Mouse (Mus musculus) gastrocnemius, postnatal 4 days (tissue): ENCODE data around the gene 4930469K13Rik. TPM values are rescaled to one million over a fixed set of nuclear protein-coding genes. Genes with fewer than 3 reads are reported as not detected.
"Not testable (repeated sequence)": the region's sequence is repeated elsewhere in the genome, so short reads cannot be mapped to it uniquely, and the experiment has no call there.

Source experiments
- DNase-seq, 2 experiments: peaks; one replicate each; pipeline ENCODE4 v3.0.0; 2021 to 2022; ENCODE audit warnings: low spot score in 2 of 2, mixed read lengths in 2 of 2
- long read RNA-seq, 2 experiments: library from polyadenylated mRNA; stranded (forward); transcript quantifications; one replicate each; pipeline ENCODE4 v2.0.0; 2021
- total RNA-seq, 2 experiments: library from RNA; stranded (reverse); gene quantifications; 2 replicates each; pipeline ENCODE4 v1.2.3; 2021

Gene 4930469K13Rik
- total RNA-seq: not detected
- long read RNA-seq, experiment 1, partial matches to known transcripts: 0 of 1 reads
- long read RNA-seq, experiment 1, other reads (novel, unspliced or antisense): 1 of 1 reads
- long read RNA-seq, experiment 2, partial matches to known transcripts: 0 of 1 reads
- long read RNA-seq, experiment 2, other reads (novel, unspliced or antisense): 1 of 1 reads

DNA sequence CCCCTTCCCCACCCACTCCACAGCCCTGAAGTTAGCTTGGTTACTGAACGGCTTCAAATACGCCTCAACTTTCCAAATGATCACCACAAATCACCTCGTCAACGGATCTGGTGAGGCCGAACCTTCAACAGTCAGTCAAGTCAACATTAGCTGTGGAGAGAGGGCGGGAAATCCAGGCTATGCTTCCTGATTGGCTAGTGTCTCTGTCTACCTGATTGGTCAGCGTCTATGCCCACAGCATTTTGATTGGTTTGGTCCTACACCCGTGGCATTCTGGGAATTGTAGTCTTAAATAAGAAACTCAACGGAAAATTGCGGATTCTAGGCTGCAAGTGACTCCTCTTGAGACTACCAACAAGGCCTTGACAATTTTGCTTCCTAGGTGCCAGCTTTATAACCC is at the start of gene 4930469K13Rik:
TSS of gene 4930469K13Rik (minus strand) at position 133 of the 400 bp plus-strand sequence.
- no peak for DNase-seq

DNA sequence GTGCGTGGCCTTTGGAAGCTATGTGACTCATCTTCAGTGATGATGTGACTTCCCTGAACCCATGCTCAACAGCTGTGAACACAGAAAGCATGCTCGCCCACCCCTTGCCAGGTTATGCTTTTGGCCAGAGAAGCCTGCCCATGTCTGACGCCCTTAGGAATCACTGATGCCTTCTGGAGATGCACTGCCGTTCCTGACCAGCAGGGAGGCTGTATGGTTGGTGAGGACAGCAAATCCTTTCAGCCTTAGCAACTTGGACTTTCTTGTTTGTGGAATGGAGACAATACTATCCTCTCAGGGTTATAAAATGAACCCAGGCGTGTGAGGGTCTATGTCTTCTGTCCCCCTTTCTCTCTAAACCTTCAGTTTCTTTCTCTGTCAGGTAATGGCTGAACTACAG is 48.6 kb upstream of the 4930469K13Rik start:
- DNase-seq: no peak

DNA sequence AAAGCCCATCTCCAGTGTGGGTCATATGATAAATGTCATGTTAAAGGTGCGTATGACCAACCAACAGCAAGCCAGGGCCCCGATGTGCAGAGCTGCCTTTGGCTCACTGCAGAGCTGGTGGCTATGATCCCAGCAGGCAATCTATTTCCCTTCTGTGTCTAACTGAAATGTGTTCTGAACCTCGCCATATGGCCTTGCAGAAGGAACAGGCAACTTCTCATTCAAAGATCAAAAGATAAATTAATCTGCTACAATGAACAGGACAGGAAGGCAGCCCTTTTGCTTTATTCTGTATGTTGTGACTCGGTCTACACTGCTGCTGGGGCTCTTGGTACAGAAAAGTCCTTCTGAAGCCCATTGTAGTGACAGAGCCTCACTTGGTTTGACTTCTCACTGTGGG is 46.1 kb upstream of the 4930469K13Rik start:
- DNase-seq: no peak

DNA sequence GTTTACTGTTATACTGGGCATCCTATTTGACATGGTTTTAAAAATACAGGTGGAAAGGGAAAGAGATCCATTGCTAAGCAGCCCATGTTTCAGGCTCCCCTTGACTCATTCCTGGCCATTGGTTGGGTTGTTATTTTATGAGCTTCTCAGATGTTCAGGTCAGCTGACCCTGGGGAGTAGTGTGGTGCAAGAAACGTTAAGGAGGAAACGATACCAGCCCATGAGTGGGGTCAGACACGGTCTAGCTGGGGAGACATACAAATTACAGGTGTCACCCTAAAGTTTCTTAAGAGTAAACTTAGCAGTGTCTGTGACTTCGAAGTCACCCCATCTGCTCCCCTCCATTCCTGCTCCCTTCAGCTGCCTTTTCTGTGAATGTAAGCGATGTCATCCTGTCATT is 45.6 kb upstream of the 4930469K13Rik start:
- DNase-seq: no peak

DNA sequence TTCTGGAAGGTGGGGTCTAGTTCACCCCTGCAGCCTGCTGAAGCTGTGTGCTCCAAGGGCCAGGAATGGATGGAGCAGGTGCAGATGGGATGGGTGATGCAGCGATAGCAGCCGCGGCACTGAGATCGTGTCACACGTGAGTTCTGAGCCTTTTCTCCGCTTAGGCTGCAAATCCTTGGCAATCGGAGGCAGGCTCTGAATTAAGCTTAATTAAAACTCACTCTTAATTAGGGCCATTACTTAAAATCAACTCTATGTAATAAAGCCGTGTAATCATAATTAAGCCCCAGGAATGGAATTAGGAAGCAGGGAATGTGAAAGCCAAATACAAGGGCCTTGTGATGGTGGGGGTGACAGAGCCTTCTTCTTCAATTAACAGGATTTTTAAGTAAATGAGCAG is 40.9 kb upstream of the 4930469K13Rik start:
- DNase-seq: no peak

DNA sequence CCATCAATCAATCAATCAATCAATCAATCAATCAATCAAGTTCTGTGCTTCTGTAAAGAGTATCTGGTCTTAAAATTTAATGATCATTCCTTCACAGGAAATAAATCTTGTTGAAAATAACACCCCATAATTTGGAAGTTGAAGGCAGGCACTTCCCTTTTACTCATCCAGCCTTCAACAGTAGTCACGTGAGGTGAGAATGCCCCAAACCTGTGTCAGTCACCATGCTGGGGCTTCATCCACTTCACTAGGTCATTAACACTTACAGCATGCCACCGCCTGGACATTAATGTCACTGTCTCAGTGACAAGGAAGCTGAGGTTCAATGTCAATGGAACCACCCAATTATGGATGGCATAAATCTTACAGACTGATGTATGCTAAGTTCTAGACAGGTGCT is 30.1 kb upstream of the 4930469K13Rik start:
- DNase-seq: no peak

DNA sequence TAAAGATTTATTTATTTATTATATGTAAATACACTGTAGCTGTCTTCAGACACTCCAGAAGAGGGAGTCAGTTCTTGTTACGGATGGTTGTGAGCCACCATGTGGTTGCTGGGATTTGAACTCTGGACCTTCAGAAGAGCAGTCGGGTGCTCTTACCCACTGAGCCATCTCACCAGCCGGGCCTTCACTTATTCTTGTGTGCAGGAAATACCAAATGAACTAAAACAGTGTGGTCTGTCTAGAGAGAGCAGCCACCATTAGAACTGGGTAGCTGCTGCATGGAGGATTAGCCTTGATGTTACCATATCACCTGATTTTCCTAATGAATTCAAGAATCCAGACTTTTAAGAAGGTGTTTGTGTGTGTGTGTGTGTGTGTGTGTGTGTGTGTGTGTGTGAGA is 27.4 kb upstream of the 4930469K13Rik start:
- not testable (repeated sequence) for DNase-seq

DNA sequence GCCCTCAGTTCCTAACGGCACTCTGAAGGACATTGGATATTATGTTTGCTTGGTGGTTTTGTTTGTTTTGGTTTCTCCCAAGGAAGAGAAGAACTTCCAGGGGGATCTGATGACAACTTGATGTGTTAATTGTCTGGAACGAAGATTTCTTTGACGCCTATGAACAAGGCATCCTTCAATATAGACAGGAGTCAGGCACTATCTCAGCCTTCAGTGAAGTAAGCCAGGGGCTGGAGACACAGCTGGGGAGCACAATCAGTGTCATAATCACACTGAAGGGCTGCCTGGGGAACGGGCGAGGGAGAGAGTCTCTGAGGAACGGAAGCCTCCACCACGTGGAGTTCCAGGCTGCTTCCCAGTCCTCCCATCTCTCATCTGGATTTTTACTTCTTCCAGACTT is 26.5 kb upstream of the 4930469K13Rik start:
- no peak for DNase-seq

DNA sequence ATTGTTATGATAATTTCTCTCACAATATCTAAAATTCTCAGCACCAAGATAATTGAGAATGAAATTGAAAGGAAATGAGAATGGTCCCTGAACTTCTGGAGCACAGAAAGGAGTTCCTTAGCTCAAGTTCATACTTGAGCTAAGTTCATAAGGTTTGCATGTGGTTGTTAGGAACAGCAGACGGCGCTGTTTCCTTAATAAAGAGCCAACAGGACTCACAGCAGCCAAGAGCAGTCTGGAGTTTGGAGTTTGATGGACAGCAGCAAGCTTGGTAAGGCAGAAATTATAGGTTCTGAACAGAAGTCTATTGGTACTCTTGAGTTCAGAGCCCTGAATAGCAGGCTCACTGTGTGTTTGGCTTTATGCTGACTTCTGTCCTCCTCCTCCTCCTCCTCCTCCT is 24.8 kb upstream of the 4930469K13Rik start:
- peak in 1 of 2 experiments; percentile 17 for DNase-seq

DNA sequence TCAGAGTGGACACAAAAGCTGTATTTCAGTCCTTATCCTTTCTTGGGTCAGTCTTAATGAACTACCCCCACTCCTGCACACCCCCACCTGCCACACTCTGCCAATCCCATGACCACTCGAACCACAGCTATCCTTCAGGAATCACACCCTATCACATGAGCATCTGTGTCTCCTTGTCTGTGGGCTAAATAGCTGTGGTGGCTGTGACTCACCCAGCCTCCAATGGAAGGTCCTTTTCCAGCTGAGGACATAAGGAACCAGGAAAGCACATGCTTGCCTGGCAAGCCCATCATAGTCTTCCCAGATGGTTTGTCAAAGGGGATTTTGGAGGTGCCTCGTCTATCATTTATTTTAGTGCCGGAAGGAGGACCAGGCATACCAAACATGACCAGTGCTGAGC is 20.0 kb upstream of the 4930469K13Rik start:
- DNase-seq: no peak

DNA sequence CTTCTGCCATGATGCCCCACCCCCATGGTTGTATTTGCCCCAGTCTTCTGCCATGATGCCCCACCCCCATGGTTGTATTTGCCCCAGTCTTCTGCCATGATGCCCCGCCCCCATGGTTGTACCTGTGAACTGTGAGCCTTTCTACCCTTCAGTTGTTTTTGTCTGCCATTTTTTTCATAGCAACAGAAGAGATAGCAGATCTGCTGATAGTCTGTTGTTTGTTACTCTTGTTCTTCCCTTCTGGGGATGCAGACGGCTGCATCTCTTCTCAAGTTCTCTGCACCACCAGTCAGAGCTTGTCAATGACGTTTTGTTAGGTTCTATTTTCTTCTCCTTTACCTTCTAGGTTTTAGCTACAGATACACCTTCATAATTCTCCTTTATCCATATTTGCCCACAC is 19.2 kb upstream of the 4930469K13Rik start:
- DNase-seq: no peak

DNA sequence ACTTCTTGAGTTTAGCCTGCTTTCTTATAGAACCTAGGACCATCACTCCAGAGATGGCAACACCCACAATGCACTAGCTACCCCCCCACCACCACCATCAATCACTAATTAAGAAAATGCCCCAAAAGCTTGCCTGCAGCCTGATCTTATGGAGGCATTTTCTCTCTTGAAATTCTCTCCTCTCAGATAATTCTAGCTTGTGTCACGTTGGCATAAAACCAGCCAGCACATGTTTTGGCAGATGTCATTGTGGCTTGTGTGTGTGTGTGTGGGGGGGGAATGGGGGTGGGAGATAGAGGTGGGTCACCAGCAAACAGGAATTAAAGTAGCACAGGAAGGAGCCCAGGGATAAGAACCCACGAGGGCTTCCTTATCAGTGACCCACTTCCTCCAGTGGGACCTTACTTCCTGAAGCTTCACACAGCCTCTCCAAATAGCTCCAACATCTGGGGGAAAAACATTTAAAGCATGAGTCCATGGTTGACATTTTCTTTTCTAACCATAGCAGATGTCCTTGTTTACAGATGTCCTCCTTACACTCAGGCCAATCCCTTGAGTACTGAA is 18.3 kb upstream of the 4930469K13Rik start:
- DNase-seq: no peak

DNA sequence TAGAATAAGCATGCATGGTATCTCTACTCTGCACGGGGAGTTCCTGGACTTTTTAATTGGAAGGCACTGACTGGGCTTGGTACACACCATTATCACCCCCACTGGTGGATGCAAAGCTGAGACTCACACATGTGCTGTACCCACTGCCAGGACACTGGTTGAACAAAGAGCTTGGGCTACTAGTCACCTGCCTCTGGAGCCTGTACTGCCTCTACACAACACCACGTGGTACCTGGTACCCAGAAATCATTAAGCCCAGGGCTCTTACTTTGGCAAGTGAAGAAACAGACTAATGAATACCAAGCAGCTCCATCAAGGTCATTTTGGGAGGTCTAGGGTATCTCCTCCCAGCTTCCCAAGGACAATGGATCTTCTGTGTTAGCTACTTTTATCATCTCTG is 15.4 kb upstream of the 4930469K13Rik start:
- DNase-seq: no peak

DNA sequence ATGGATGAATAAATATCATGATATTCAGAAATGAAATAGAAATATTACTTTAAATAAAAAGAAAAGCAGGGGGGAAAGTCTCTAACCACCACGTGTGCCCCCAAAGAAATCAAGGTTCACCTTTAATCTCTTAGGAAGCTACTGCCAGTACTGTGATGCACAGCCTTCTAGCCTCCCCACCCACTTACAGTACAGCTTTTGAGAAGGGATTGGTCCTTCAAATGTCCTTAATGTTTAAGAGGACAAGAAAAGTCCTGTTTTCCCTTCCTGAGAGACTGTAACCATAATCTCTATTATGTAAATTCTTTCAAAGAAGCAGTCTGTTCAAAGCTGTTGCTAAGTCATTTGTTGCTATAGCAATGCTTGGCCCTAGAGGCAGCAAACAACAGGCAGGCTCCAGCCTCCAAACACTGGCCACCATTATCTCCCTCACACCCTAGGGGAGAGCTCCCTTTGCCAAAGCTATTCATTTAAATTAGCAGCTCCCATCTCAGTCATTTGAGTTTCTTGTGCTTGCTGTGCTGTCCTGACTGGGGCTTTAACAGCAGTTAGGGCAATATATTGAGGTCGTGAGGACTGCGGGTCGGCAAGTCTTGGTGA is 14.5 kb upstream of the 4930469K13Rik start:
- DNase-seq: no peak

DNA sequence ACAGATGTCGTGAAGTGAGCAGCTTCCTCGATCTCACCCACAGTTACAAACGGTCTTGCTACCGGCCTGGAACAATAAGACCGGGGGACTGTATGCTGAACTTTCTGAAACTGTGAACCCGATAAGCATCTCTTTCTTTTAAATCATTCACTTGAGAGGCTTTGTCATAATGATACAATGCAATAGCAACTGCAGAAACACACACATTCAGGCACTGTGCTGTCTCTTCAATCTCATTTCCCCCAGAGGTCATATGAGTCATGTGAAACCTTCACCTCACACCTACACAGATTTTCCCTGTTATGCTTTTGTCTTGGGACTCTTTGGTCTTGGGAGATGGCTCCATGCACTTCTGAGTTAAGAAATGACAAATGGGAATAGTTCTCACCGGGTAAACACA is 13.6 kb upstream of the 4930469K13Rik start:
- no peak for DNase-seq

DNA sequence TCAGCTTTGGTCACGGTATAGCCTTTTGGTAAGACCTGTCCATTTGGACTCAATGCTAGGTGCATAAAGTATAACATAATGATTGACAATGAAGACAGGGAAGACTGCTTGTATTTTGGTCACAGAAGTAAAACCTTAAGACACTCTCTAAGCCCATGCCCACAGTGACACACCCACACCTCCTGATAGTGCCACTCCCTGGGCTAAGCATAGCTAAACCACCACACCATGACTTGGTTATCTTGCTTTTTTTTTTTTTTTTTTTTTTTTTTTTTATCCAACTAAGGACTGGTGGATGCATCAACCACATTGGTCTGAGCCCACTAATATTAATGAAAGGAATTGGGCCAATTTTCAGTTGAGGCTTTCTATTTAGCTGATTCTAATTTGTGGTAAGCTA is 10.9 kb upstream of the 4930469K13Rik start:
- DNase-seq: no peak

DNA sequence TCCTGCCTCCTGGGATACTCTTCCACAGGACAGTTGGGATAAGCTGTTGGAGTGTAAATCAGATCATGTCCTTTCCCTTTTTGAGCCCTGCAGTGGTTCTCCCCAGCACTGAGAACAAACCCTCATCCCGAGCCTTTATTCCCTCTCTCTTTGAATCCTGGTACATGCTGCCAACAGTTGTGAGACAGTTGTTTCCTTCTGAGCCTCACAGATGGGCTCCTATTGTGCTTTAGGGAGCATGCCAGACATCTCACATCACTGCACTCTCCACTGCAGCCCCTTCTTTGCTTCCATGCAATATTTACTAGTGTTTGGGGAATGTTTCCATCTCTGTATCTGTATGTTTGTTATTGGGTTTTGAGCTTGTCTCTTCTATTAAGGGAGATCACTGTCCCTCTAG is 6.6 kb upstream of the 4930469K13Rik start:
- DNase-seq: no peak

DNA sequence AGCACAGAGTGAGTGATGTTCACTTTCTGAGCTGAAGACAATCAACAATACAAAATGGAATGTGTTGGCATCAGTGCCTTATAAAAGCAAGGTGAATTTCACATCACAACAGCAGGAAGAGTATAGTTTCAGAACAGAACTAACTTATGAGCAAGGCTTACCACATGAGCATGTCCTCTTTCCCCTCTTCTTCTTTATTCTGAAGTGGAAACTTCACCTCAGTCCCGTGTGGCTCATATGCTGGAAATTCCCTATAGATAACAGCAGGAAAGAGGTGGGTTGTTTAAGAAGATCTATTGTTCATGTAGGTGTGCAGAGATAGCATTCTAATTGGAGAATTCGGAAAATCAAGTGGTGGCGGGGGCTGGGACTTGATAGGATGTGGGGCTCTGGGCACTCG is 3.5 kb upstream of the 4930469K13Rik start:
- DNase-seq: no peak

DNA sequence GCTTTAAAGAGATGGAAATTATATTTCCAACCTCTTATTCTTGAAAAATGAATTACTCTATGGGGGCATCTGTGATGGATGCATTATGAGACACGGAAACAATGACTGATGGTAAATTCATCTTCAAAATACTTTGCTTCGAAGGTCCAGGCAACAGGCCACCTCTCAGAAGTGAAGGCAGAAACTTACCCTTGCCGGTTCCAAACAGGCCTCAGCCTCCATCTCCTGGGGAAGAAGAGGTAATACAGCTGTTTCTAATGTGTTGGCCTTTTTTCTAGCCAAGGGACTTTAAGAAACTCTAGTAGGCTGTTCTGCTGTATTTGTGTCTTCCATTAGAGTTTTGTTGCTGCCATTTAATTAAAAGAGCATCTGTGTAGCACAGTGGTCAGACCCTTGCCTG is 11.3 kb downstream of the 4930469K13Rik start:
- no peak for DNase-seq

DNA sequence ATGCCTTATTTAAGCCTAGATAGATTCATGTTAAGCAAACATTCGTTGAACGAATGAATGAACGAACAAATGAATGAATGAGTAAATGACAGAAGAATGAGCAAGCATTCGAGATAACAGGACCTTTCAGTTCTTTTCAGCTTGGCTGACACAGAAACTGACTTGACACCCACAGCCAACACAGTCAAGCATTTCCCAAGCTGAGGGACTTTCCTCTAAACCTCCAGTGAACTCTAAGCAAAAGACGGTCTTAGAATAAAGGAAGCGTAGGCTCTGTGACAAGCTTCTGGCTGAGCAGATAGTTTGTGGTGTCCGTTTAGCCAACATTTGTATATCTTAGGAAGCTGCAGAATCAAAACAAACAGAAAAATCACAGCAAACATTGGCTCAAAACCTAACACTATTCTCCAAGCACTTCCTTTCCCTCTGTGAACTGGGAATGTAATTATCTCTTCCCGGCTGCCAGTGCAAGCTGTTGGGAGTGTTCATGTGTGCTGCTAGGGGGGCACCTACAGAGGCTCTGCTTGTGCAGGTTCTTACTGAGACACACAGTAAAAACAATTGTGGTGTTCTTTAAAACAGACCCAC is 12.1 kb downstream of the 4930469K13Rik start:
- no peak for DNase-seq

DNA sequence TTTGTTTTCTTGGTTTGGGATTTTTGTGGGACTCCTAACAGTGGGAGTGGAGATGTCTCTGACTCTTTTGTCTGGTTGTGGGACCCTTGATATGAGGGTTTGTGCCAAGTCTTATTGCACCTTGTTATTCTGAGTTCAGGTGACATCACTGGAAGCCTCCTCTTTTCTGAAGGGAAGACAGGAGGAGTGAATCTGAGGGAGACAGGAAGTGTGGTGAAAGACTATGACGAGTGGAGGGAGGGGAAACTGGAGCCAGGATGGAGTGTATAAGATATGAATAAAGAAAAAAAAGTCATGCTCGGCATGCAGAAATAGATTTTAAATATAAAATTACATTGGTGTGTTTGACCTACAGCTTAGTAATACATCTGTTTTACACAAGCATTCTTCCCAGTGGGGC is 13.7 kb downstream of the 4930469K13Rik start:
- DNase-seq: no peak

DNA sequence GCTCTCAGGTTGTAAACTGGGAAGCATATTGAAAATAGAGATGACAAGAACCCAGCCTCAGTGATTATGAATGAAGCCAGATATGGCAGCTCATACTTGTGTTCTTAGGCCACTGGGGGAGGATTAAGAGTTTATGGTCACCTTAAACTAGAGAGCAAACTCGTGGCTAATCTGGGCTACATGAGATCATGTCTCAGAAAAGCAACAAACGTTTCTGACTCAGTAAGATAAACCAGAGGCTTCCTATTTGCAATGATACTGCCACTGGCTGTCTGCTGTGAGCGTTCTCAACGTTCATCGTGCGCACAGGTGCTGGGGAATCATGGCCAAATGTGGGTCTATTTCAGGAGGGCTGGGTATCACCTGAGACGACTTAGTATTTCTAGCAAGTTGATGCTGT is 14.6 kb downstream of the 4930469K13Rik start:
- DNase-seq: no peak
